Mouse (Mus musculus) urinary bladder, postnatal 4 days (tissue): ENCODE measurements at regions not wholly inside any gene's neighbourhood (a gene's known extent, or its start where the extent isn't known, plus 50 kb on each side); places are given as distances from the start of the nearest gene placed in this dataset.
A peak's percentile ranks its signal among the peaks of the same experiment; 100 is the strongest.

Experiments used
- DNase-seq, 2 experiments: peaks; one replicate each; pipeline ENCODE4 v3.0.0; 2021 to 2022; ENCODE audit warnings: low spot score in 2 of 2

GRCm38 (mm10) chr3:3000199-3000598 lies 2750.4 kb upstream of the Gm8797 start:
- DNase-seq = peak in 1 of 2 experiments; percentile 11

GRCm38 (mm10) chr3:3001224-3001623 lies 2749.4 kb upstream of the Gm8797 start:
- peak in 1 of 2 experiments; percentile 10 for DNase-seq

- DNase-seq = peak in 1 of 2 experiments; percentile 11
Observed at GRCm38 (mm10) chr3:3001639-3002038, 2749.0 kb upstream of the Gm8797 start.

- DNase-seq = peak in 1 of 2 experiments; percentile 11
Observed at GRCm38 (mm10) chr3:3003425-3003824, 2747.2 kb upstream of the Gm8797 start.

GRCm38 (mm10) chr3:3011111-3011510 lies 2739.5 kb upstream of the Gm8797 start:
- DNase-seq = peak in 1 of 2 experiments; percentile 14

- peak in 1 of 2 experiments; percentile 14 for DNase-seq
Observed at GRCm38 (mm10) chr3:3012951-3013350, 2737.7 kb upstream of the Gm8797 start.

- DNase-seq = peak in 1 of 2 experiments; percentile 8
Observed at GRCm38 (mm10) chr3:3014978-3015377, 2735.6 kb upstream of the Gm8797 start.

GRCm38 (mm10) chr3:3016572-3016971 lies 2734.0 kb upstream of the Gm8797 start:
- peak in 1 of 2 experiments; percentile 9 for DNase-seq

- no peak for DNase-seq
Observed at GRCm38 (mm10) chr3:3032793-3033192, 2717.8 kb upstream of the Gm8797 start.
